Mouse (Mus musculus): ENCODE data around the gene Ulk3.

Gene Ulk3

DNA sequence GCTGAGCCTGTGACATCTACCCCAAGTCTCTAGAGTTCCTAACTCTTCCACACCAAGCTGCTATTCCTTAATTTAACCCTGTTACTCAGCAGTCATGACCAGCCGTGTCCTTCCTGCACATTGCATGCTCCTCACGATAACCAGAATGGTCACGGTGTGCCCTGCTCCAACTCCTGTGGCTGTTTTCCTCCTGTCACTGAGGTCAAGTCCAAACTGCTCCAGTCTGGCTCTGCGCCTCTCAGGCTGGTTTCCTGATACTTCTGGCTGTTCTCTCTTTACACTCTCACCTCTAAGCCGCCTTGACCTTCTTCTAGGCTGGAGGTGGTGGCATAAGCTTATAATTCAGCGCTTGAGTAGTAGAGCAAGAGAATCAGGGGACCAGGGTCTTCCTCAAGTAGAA lies 20.8 kb upstream of the Ulk3 start:
- no peak for DNase-seq (ENCODE audit: low spot score)

GRCm38 (mm10) chr9:57574397-57574796 lies 14.9 kb upstream of the Ulk3 start:
- DNase-seq (ENCODE audit: low spot score), result no peak

- no peak for DNase-seq (ENCODE audit: low spot score)
Observed at GRCm38 (mm10) chr9:57575577-57575976, 13.7 kb upstream of the Ulk3 start.

DNA sequence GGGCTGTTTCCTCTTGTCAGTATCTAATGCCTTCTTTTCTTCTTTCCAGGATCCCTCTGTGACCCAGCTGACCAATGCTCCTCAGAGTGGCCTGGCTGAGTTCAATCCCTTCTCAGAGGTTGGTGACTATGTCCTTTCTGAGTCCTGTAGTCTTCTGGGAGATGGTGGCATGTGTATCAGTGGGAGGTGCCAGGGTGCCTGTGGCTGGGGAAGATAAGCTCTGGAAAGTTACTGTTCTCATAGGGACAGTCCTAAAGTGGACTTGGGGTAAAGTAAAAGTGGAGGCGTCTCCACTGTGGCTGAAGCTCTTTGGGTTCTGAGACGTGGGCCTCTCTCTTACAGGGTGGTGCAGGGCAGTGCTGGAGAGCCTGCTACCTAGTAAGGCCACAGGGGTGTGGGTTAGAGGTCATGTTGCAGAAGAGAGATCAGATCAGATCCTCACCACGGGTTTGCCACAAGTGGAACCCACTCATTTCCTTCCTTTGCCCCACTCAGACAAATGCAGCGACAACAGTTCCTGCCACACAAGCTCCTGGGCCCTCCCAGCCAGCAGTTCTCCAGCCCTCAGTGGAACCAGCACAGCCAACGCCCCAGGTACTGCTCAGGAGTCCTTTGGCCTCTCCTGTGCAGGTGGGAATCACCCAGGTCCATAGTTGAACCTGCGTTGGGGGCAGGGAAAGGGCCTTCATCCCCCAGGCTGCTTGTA lies 12.0 kb upstream of the Ulk3 start:
- DNase-seq (ENCODE audit: low spot score), result no peak

DNA sequence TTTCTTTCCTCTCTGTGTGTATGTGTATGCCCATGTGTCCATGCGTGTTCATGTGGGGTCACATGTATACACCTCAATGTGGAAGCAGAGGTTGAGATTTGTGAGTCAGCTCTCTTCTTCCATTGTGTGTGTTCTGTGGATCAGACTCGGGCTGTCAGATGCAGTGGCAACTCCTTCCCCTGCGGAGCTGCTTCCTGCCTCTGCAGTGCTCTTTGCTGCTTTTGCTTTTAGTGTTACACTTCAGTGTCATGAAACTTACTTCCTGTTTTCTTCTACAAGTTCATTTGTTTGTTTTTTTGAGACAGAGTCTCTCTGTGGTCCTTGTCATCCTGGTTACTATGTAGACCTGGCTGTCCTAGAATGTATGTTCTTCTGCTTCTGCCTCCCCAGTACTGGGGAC lies 4.3 kb upstream of the Ulk3 start:
- no peak for DNase-seq (ENCODE audit: low spot score)

- DNase-seq (ENCODE audit: low spot score), result no peak
Observed at GRCm38 (mm10) chr9:57590726-57591125, 1.5 kb downstream of the Ulk3 start.

GRCm38 (mm10) chr9:57593454-57594173 lies 4.4 kb downstream of the Ulk3 start:
- peak; percentile 54 for DNase-seq (ENCODE audit: low spot score)

DNA sequence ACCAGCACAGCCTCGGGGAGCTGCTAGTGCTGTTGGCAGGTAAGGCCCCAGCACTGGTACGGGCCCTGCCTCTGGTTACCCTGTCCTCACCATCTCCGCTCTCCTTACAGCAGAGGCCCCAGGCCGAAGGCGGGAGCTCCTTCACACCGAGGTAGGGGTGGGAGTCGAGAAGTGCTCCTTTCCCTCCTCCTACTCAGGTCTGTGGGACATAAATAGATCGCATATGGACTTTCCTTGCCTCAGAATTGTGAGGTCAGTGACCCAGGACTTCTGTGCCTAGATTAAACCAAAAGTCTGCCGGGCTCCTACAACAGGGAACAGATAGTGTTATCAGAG lies 4.9 kb downstream of the Ulk3 start:
- DNase-seq (ENCODE audit: low spot score), result no peak

DNA sequence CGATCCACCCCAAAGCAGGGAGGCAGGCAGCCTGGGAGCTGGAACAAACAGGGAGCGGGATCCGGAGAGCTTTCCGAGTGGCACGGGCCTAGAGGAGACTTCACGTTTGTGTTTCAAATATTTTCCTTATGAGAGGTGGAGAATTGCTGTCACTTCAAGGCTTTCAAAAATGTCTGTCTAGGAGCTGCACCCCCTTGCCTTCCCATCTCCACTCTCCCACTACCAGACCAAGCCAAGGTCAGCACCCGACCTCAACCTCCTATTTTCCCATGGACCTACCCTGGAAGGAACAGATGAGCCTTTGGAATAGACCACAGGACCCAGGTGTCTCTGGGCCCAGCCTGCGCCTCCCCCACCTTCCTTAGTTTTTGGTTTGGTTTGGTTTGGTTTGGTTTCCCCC lies 8.0 kb downstream of the Ulk3 start:
- DNase-seq (ENCODE audit: low spot score), result no peak

GRCm38 (mm10) chr9:57597929-57598382 lies 8.7 kb downstream of the Ulk3 start:
- DNase-seq (ENCODE audit: low spot score), result no peak

DNA sequence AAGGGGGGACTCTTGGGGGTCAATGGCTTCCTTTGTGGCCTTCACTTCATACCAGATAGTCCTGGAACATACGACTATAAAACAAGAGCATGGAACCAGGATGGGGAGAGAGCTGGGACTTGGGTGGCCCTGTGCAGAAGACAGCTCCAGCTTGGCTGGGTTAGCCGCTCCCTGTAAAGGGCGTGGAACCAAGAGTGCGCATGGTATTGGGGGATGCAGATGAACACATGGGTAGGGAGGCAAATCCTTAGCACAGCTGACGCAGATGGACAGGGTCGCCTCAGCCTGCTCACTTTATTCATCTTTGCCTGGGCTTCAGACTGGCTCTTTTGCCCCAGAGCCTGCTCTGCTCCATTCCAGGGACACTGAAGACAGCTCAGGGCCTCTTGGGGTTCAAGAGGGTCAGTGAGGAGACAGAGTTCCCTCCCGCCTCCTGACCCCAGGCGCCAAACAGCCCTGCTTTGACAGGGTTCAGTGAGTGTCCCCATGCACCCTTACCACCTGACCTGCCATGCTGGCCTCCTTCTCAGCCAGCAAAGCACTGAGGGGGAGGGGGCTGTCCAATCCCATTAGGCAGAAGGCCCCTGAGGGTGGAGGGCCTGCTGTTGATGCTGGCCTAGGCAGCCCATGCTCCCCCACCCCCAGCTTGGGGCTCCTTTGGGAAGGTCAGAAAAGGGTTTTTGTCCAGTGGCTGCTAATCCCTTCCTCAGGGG lies 9.8 kb downstream of the Ulk3 start:
- no peak for DNase-seq (ENCODE audit: low spot score)

DNA sequence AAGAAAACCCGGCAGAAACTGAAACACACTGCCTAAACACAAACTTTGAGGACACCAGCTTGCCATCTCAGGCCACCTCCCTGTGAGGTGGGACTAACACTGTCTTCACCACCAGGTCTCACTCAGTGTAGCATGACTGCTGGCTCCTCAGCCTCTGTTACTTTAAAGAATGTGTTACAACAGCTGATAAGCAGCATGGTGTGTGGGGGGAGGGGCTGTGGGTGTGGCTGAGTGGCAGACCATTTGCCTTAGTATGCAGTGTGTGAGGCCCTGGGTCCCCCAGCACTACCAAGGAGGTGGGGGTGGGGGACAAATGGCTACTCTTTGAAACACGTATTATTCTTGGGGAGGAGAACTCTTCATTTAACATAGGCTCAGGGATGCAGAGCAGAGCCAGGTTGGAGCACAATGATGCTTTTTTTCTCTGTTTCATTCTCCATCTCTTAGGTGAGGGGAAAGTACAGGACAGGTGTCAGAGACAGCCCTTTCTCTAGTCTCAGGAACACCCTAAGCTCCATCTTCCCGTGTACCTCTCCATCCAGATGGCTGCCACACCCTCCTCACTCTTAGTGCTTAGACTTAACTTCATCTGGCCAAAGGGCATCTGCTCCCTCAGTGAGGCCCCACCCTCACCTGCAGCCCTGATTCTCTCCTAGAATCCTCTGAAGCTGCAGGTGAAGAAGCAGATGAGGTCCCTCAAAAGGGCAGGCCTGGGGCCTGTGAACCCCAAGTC lies 11.5 kb downstream of the Ulk3 start:
- DNase-seq (ENCODE audit: low spot score), result peak; percentile 75

DNA sequence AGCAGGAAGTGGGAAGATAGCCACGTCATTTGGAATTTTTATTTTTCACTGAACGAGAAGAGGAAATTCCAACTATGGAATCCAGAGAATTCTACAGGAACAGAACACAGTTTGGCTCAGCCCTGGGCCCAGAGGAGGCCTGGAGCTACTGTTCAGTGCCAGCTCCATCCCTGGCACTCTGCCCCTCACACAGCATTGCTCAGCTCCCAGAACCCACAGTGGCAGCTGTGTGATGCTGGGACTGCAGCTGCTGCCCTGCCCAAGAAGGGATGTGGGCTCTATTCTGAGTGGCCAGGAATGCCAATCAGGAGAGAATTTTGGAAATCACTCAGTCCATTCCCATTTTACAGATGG lies 12.1 kb downstream of the Ulk3 start:
- DNase-seq (ENCODE audit: low spot score), result no peak

GRCm38 (mm10) chr9:57602098-57602497 lies 12.8 kb downstream of the Ulk3 start:
- no peak for DNase-seq (ENCODE audit: low spot score)

GRCm38 (mm10) chr9:57604875-57605274 lies 15.6 kb downstream of the Ulk3 start:
- DNase-seq (ENCODE audit: low spot score), result no peak

GRCm38 (mm10) chr9:57605503-57605902 lies 16.3 kb downstream of the Ulk3 start:
- no peak for DNase-seq (ENCODE audit: low spot score)

DNA sequence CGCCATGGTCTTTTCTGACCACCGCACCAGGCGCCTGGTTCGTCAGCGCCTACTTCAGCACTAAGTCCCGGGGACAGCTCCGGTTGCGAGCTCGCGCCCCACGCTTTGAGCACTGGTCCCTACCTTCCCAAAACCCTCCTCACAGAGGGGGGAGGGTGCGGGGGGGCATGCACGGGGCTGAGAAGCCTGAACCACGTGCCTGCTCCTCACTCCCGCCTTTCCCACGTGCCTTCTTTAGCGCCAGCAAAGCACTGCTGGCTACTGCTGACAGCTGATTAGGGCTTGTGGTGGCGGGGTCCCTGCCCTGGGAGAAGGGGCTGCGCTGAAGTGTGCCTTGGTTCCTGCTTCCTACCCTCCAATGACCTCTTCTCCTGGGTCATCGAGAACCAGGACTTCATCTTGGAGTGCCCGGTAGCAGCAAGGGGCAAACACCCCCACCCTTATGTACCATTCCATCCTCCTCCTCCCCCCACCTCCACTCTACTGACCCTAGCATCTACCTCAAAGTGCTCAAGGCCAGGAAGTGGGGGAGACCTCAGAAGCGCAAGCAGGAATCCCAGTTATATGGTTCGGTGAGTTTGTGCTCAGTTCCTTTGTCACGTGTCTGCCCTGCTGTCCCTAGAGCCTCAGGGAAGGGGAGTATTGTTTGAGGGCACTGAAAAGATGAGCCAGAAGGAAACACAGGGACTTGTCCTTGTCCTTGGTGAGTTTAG lies 17.0 kb downstream of the Ulk3 start, which contains the start of gene Cplx3:
Gene Cplx3, minus strand, starts transcription at position 143 of the 713 bp plus-strand sequence.
- DNase-seq (ENCODE audit: low spot score), result no peak

DNA sequence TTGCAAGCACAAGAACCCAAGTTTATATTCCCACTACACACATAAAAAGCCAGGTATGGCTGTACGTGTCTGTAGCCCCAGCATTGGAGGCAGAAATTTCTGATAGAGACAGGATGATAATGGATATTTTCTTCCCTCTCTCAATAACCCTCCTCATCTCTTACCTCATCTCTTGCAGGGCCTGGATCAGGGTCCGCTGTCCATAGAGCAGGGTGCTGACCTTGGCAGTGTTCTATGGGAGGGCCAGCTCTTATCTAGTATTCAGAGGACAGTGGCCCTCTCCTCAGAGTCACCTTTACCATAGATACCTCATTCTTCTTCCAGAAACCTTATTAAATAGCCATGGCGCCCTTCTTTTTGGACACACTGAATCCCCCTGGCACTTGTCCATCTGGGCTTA lies 20.6 kb downstream of the Ulk3 start:
- DNase-seq (ENCODE audit: low spot score), result no peak

DNA sequence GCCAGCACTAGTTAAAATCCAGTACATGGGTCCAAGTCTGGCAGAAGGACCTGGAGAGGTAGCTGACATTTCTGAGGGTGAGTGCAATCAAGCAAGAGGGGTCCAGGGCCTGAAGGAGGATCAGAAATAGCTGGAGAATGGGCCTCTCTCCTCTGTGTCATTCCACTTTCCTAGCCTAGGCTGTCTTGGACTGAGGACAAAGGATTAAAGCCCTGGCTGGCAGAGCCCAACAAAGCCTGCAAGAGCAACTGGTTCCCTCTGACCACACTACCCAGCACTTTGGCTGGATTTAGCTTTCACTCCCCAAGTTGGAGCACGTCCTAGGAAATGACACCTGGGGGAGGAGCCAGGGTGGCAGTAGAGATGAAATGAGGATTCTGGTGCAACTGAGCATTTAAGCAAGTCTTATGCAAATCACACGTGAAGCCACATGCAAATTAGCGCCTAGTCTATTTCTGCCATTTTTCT lies 21.1 kb downstream of the Ulk3 start:
- no peak for DNase-seq (ENCODE audit: low spot score)

DNA sequence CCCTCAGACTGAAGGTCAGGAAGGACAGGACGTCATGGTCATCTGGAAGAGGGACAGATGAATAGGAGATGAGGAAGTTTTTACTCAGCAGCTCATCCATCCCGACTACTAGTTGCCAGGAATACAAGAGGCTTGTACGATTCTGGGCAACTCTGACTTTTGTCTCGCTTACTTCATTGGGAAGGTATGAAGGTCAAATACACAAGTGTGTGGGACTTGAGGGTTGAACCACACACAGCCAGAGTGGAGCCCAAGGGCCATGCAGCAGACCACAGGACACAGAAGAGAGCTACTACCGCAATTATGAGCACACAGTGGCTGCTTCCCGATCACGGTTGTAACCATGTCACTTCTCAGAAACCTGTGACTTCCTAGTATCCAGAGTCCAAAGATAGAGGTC lies 23.3 kb downstream of the Ulk3 start:
- no peak for DNase-seq (ENCODE audit: low spot score)

GRCm38 (mm10) chr9:57613975-57614374 lies 24.7 kb downstream of the Ulk3 start:
- DNase-seq (ENCODE audit: low spot score), result no peak

DNA sequence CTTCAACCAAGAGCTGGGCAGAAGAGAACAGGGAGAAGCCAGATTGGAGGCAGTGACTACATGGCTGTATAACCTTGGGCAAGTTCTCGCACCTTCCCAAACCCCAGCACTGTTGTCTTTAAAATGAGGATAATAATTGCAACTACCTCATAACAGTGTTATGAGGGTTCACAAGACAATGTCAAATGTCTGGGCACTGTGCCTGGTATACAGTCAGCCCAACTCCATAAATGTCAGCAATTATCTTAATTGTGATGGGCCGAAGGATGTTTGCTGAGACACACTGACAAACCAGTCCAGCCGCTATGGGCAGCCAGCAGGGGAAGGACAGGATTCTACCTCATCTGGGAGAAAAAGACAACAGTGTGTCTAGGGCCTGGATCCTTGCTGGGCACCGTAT lies 25.5 kb downstream of the Ulk3 start:
- no peak for DNase-seq (ENCODE audit: low spot score)

Data from yolk sac, embryonic 10.5 days (tissue).